Mouse (Mus musculus): ENCODE data around the gene Nell1.

Nell1 gene

GRCm38 (mm10) chr7:50850271-50850670, 875.6 kb downstream of the Nell1 start:
- DNase-seq (ENCODE audit: low spot score in 2 of 2) = no peak

- DNase-seq (ENCODE audit: low spot score in 2 of 2) = no peak
Observed at GRCm38 (mm10) chr7:50870181-50870580, 895.5 kb downstream of the Nell1 start.

GRCm38 (mm10) chr7:50887625-50888024, 913.0 kb downstream of the Nell1 start:
- DNase-seq (ENCODE audit: low spot score in 2 of 2) = no peak

GRCm38 (mm10) chr7:50899541-50900088, 925.0 kb downstream of the Nell1 start:
- DNase-seq (ENCODE audit: low spot score in 2 of 2) = no peak

Measured in frontal cortex, postnatal 36 days (tissue).